Mouse (Mus musculus) liver, embryonic 14.5 days (tissue): ENCODE data around the gene Cdh23.

Experiments used
- CTCF ChIP-seq: IDR thresholded peaks from 2 replicates; pipeline ENCODE4 v1.5.1; 2016; ENCODE audit warnings: antibody characterized with exemption, low read depth, control low read depth
- EP300 ChIP-seq: IDR thresholded peaks from 2 replicates; pipeline ENCODE4 v1.6.1; 2016; ENCODE audit warnings: antibody characterized with exemption, low read depth

DNA sequence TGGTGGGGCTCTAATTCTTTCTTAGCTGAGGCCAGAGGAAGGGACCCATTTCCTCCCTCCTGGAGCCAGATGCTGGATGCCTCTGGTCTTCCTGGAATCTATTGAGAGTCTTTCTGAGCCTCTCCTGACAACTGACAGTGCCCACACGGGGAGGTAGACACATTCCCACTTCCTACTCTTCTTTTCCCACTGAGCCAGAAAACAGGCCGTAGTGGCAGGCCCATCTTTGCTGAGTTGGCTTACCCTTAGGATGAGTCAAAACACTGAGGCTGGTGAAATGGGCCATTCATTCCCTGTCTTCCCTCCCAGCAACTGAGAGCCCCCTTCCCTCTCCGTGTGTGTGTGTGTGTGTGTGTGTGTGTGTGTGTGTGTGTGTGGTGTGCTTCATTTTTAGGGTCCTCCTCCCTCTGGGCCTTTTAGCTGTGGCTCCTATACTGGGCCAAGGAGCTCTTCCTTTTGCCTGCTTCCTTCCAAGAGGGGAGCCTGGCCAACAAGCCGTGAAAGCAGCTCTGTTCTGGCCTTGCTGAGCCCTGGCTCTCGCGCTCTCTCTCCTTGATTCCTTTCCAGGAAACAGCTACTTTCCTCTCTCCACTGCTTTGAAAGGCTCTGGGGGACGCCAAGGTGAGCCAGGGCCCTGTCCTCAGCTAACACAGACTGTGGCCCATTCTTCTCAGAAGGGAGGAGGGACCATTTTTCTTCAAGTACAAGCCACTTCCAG is 290.7 kb downstream of the Cdh23 start:
- TF ChIP-seq CTCF (no peak), EP300 (no peak)
